ENCODE assay signal across 29 mouse cellular contexts in the genomic region with DNA sequence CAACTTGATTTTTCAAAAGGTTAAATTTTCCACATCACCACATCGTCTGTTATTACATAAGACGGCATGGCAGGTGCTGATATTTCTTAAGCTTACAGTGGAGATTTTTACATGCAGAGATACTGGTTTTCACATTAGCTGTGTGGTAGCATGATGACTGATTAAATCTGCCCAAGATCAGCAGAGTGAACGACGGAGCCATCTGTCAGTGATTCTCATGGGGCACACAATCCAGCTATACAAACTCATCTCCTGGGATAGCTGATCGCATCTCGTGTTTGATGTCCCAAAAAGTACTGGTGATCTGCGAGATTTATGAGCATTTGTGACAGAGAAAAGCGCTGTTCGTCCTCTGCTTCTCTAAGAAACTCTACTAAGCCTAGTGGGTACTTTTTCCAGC. TPM values are rescaled to one million over a fixed set of nuclear protein-coding genes. Genes with fewer than 3 reads are reported as not detected.
DNase-seq lines count a peak whose midpoint lies in the region; ATAC-seq and TF ChIP-seq lines count a peak whose summit lies in the region.
"Had no signal": no experiment of that assay in that cellular context is flagged by ENCODE, and none has a peak within 500 bp of the region (broad histone marks: within the 10 kb centered on the region; RNA-seq: fewer than 3 reads in every experiment).

No protein-coding gene starts in this region.

- TF ChIP-seq POLR2A in brain, embryonic 14.5 days (IDR thresholded peaks at IDR 0.05; ENCODE audit: borderline replicate concordance, extremely low read depth, insufficient read depth, insufficient read length, poor library complexity, severe bottlenecking): no peak

- no peak overlapping the region for H3K4me2 ChIP-seq in forebrain, embryonic 14.5 days (ENCODE audit: low read length)
- H3K4me2 ChIP-seq in forebrain, embryonic 13.5 days: no peak overlapping the region
- H3K4me2 ChIP-seq in midbrain, embryonic 14.5 days (ENCODE audit: low read length): no peak overlapping the region
- H3K4me2 ChIP-seq: forebrain, embryonic 15.5 days; heart, embryonic 11.5 days; limb, embryonic 12.5 days; liver, embryonic 15.5 days; lung, embryonic 14.5 days; midbrain, embryonic 11.5 days; stomach, embryonic 15.5 days had no signal

- no peaks in the 10 kb centered on the region for H3K4me1 ChIP-seq in forebrain, embryonic 14.5 days (ENCODE audit: control insufficient read depth, insufficient read depth, low read length)
- H3K4me1 ChIP-seq in forebrain, embryonic 13.5 days: no peaks in the 10 kb centered on the region
- H3K4me1 ChIP-seq in midbrain, embryonic 14.5 days (ENCODE audit: control insufficient read depth, insufficient read depth, low read length): no peaks in the 10 kb centered on the region
- H3K4me1 ChIP-seq in midbrain, embryonic 10.5 days: peaks cover 5% of the 10 kb centered on the region; the same call in 1 of the 2 replicates
- H3K4me1 ChIP-seq: forebrain, embryonic 15.5 days; liver, embryonic 15.5 days; stomach, embryonic 15.5 days had no signal

- no peaks in the 10 kb centered on the region for H3K27me3 ChIP-seq in forebrain, embryonic 14.5 days (replicated peaks; ENCODE audit: control insufficient read depth, insufficient read depth, low read length)
- no peaks in the 10 kb centered on the region for H3K27me3 ChIP-seq in forebrain, embryonic 13.5 days
- H3K27me3 ChIP-seq in midbrain, embryonic 14.5 days (ENCODE audit: control insufficient read depth, insufficient read depth, low read length): no peaks in the 10 kb centered on the region
- no peaks in the 10 kb centered on the region for H3K27me3 ChIP-seq in midbrain, embryonic 10.5 days (ENCODE audit: low read depth, poor library complexity, severe bottlenecking)
- H3K27me3 ChIP-seq: forebrain, embryonic 15.5 days; limb, embryonic 12.5 days; liver, embryonic 15.5 days; stomach, embryonic 15.5 days had no signal

- TF ChIP-seq CTCF in brain, embryonic 14.5 days (IDR thresholded peaks at IDR 0.05; ENCODE audit: borderline replicate concordance, extremely low read depth, insufficient read depth, insufficient read length): no peak

- peak; percentile 9 for DNase-seq in forebrain, embryonic 14.5 days (ENCODE audit: low spot score)
- peak; percentile 11 for DNase-seq in midbrain, embryonic 14.5 days
- no peak for DNase-seq in midbrain, embryonic 10.5 days (ENCODE audit: low spot score)
- peak; percentile 17 for DNase-seq in MN1 (ENCODE audit: low spot score)
- DNase-seq in brain, embryonic 14.5 days (ENCODE audit: low read depth): peak; percentile 37
- DNase-seq in gastrocnemius, adult 8-10 months (ENCODE audit: low spot score in 2 of 2): no peak
- DNase-seq: adrenal gland, postnatal 36 days; cerebellum, adult 9-10 months; gastrocnemius, postnatal 36 days; heart, adult 18-20 months; kidney, adult 8-10 months; kidney, postnatal 4 days; layer of hippocampus, adult 9-11 months; lung, embryonic 14.5 days; lung, postnatal 14 days; right cerebral cortex, postnatal 25 days; thymus, postnatal 14 days had no signal

- H3K27ac ChIP-seq in forebrain, embryonic 14.5 days (ENCODE audit: low read depth, low read length): no peak overlapping the region
- no peak overlapping the region for H3K27ac ChIP-seq in forebrain, embryonic 13.5 days
- H3K27ac ChIP-seq in midbrain, embryonic 14.5 days (replicated peaks; ENCODE audit: low read depth, low read length): no peak overlapping the region
- H3K27ac ChIP-seq in midbrain, embryonic 10.5 days (replicated peaks): no peak overlapping the region
- H3K27ac ChIP-seq: forebrain, embryonic 15.5 days; kidney, postnatal 0 days; limb, embryonic 12.5 days; liver, embryonic 15.5 days; stomach, embryonic 15.5 days had no signal

- 81% methylated on average over 9 of the region's 9 CpGs for whole genome bisulfite sequencing in forebrain, embryonic 14.5 days
- WGBS in forebrain, embryonic 13.5 days: 82% methylated on average over 9 of the region's 9 CpGs
- 59% methylated on average over 9 of the region's 9 CpGs for WGBS in midbrain, embryonic 14.5 days
- WGBS in midbrain, embryonic 10.5 days: 83% methylated on average over 9 of the region's 9 CpGs

- no peaks in the 10 kb centered on the region for H3K36me3 ChIP-seq in forebrain, embryonic 14.5 days (ENCODE audit: control insufficient read depth, insufficient read depth, low read length)
- H3K36me3 ChIP-seq in forebrain, embryonic 13.5 days (ENCODE audit: poor library complexity, severe bottlenecking): no peaks in the 10 kb centered on the region
- H3K36me3 ChIP-seq in midbrain, embryonic 14.5 days (ENCODE audit: control insufficient read depth, insufficient read depth, low read length): no peaks in the 10 kb centered on the region
- no peaks in the 10 kb centered on the region for H3K36me3 ChIP-seq in midbrain, embryonic 10.5 days
- H3K36me3 ChIP-seq: forebrain, embryonic 15.5 days; limb, embryonic 12.5 days; liver, embryonic 15.5 days; stomach, embryonic 15.5 days had no signal

- H3K9me3 ChIP-seq in forebrain, embryonic 14.5 days (replicated peaks; ENCODE audit: control insufficient read depth, low read length): no peaks in the 10 kb centered on the region
- H3K9me3 ChIP-seq in forebrain, embryonic 13.5 days (replicated peaks): no peaks in the 10 kb centered on the region
- H3K9me3 ChIP-seq in midbrain, embryonic 14.5 days (ENCODE audit: control insufficient read depth, low read length): no peaks in the 10 kb centered on the region
- H3K9me3 ChIP-seq in midbrain, embryonic 10.5 days (replicated peaks): no peaks in the 10 kb centered on the region
- H3K9me3 ChIP-seq: forebrain, embryonic 15.5 days; limb, embryonic 12.5 days; liver, embryonic 15.5 days; stomach, embryonic 15.5 days had no signal

- ATAC-seq in forebrain, embryonic 14.5 days: no peak
- no peak for ATAC-seq in forebrain, embryonic 13.5 days
- no peak for ATAC-seq in midbrain, embryonic 14.5 days (ENCODE audit: low FRiP score, low TSS enrichment)
- ATAC-seq: CD4-positive, CD25-positive, alpha-beta regulatory T cell, adult 4 months; forebrain, embryonic 15.5 days; intestine, embryonic 16.5 days had no signal

- H3K9ac ChIP-seq in forebrain, embryonic 14.5 days (ENCODE audit: low read length): no peak overlapping the region
- H3K9ac ChIP-seq in forebrain, embryonic 13.5 days: no peak overlapping the region
- H3K9ac ChIP-seq in midbrain, embryonic 14.5 days (replicated peaks; ENCODE audit: low read length): no peak overlapping the region
- H3K9ac ChIP-seq: forebrain, embryonic 15.5 days; limb, embryonic 12.5 days; liver, embryonic 15.5 days; lung, embryonic 14.5 days; stomach, embryonic 15.5 days had no signal

- H3K4me3 ChIP-seq in forebrain, embryonic 14.5 days (ENCODE audit: low read depth, low read length): no peak overlapping the region
- no peak overlapping the region for H3K4me3 ChIP-seq in forebrain, embryonic 13.5 days
- no peak overlapping the region for H3K4me3 ChIP-seq in midbrain, embryonic 14.5 days (replicated peaks; ENCODE audit: low read depth, low read length)
- H3K4me3 ChIP-seq in midbrain, embryonic 10.5 days: no peak overlapping the region
- H3K4me3 ChIP-seq: forebrain, embryonic 15.5 days; limb, embryonic 12.5 days; liver, embryonic 15.5 days; stomach, embryonic 15.5 days had no signal

RNA-seq across cellular contexts. Expression of a gene that starts 25.9 kb away (rescaled TPM):
- 73.9 and 92.3 TPM in 2 replicates for polyA plus RNA-seq in forebrain, embryonic 14.5 days (2014; fragmentation: Nextera tagmentation; extraction: Ambion mirVana)
- polyA plus RNA-seq in forebrain, embryonic 13.5 days (2015; fragmentation: Nextera tagmentation; extraction: Ambion mirVana): 29.3 and 39.1 TPM in 2 replicates
- 1.4 and 75.1 TPM in 2 replicates for polyA plus RNA-seq in midbrain, embryonic 14.5 days (2014; fragmentation: Nextera tagmentation; extraction: Ambion mirVana)
- polyA plus RNA-seq in midbrain, embryonic 10.5 days (2016; fragmentation: Nextera tagmentation; extraction: Ambion mirVana): 6.6 and 15.1 TPM in 2 replicates
- polyA plus RNA-seq in brain, embryonic 14.5 days (2012; rRNA removed): 67.6 and 78.7 TPM in 2 replicates
- 100 to 1,000 TPM; 137 to 325 (median 228) TPM for total RNA-seq in gastrocnemius, adult 8-10 months (2022)
- total RNA-seq: hematopoietic stem cell, adult 5-6 weeks; monocyte, adult 5-6 weeks had no signal
- polyA plus RNA-seq: CD4-positive, CD25-positive, alpha-beta regulatory T cell, adult 4 months had no signal

Comparison
In these comparisons a context has a peak if more than half of its experiments do, and no peak if none do; other contexts are left out.
1. DNase-seq: peak in forebrain, embryonic 14.5 days (single experiment), midbrain, embryonic 14.5 days (single experiment), MN1 (single experiment) and brain, embryonic 14.5 days (single experiment); none in midbrain, embryonic 10.5 days (single experiment) and gastrocnemius, adult 8-10 months (0 of 2).